Mouse (Mus musculus) liver, adult 2 months (tissue): ENCODE data around the gene Cgas. TPM values are rescaled to one million over a fixed set of nuclear protein-coding genes. Genes with fewer than 3 reads are reported as not detected.
A peak's percentile ranks its signal among the peaks of the same experiment; 100 is the strongest.

Experiments used
- DNase-seq: peaks from one replicate; pipeline ENCODE4 v3.0.0-alpha.2; 2011; ENCODE audit warnings: low read depth, low spot score; ENCODE audit errors: extremely low read depth
- H3K27ac ChIP-seq: fragments of 200-500 bp; replicated peaks from 2 replicates; pipeline ENCODE4 v1.5.1; 2012; ENCODE audit warnings: low read depth, mild to moderate bottlenecking, control low read depth, inconsistent platforms, low read length; ENCODE audit not compliant: insufficient read depth
- H3K27me3 ChIP-seq: fragments of 200-500 bp; 2 replicates; pipeline ENCODE4 v1.6.1; 2012; ENCODE audit warnings: mild to moderate bottlenecking, moderate library complexity, low read length, inconsistent platforms; ENCODE audit not compliant: control insufficient read depth, insufficient read depth
- H3K36me3 ChIP-seq: fragments of 200-500 bp; 2 replicates; pipeline ENCODE4 v1.6.1; 2012; ENCODE audit warnings: low read length, inconsistent platforms; ENCODE audit not compliant: control insufficient read depth, insufficient read depth
- H3K4me1 ChIP-seq: fragments of 200-500 bp; 2 replicates; pipeline ENCODE4 v1.6.1; 2011; ENCODE audit warnings: low read length; ENCODE audit not compliant: control insufficient read depth, insufficient read depth
- H3K4me3 ChIP-seq: fragments of 200-500 bp; 2 replicates; pipeline ENCODE4 v1.5.1; 2011; ENCODE audit warnings: low read depth, mild to moderate bottlenecking, control low read depth, low read length, moderate library complexity; ENCODE audit not compliant: insufficient read depth
- H3K79me2 ChIP-seq: fragments of 200-500 bp; 2 replicates; pipeline ENCODE4 v1.6.1; 2012; ENCODE audit warnings: inconsistent platforms, mild to moderate bottlenecking, low read length, moderate library complexity; ENCODE audit not compliant: control insufficient read depth, insufficient read depth
- H3K9ac ChIP-seq: fragments of 200-500 bp; 2 replicates; pipeline ENCODE4 v1.6.1; 2012; ENCODE audit warnings: low read depth, mild to moderate bottlenecking, control low read depth, inconsistent platforms, low read length
- CTCF ChIP-seq: fragments of 200-500 bp; IDR thresholded peaks from 2 replicates; pipeline ENCODE4 v1.5.1; 2011; ENCODE audit warnings: low read depth, low read length, control low read depth
- POLR2A ChIP-seq: fragments of 200-500 bp; IDR thresholded peaks from 2 replicates; pipeline ENCODE4 v1.6.1; 2011; ENCODE audit warnings: low read length, control low read depth; ENCODE audit not compliant: insufficient read depth; ENCODE audit errors: extremely low read depth
- WGBS: fragments of 180-500 bp; shearing (Covaris S2); methylation state at CpG from one replicate; pipeline ENCODE4 v1.1.7; 2018; 5-methylcytosine and 5-hydroxymethylcytosine counted together
- polyA plus RNA-seq: library from polyadenylated mRNA; depleted of rRNA; stranded (reverse); fragments of >200 nt; gene quantifications from 2 replicates; pipeline ENCODE4 v1.2.3, GENCODE M21; 2012
- total RNA-seq: library from RNA; depleted of rRNA; stranded (reverse); fragments of >200 nt; gene quantifications from 2 replicates; pipeline ENCODE4 v1.2.3, GENCODE M21; 2014

Cgas gene
- total and polyA plus RNA-seq, 2 experiments = 0.12 to 0.18 TPM

GRCm38 (mm10) chr9:78477021-78477551, 34.0 kb upstream of the Cgas start:
- peak; percentile 78 for DNase-seq
- H3K9ac ChIP-seq = no peak overlapping the region
- 5% methylated on average over 5 of the region's 5 CpGs for WGBS
- peaks cover 39% of the 10 kb centered on the region for H3K36me3 ChIP-seq
- no peak overlapping the region for H3K4me3 ChIP-seq
- H3K27me3 ChIP-seq = no peaks in the 10 kb centered on the region
- peaks cover 5% of the 10 kb centered on the region for H3K4me1 ChIP-seq
- H3K79me2 ChIP-seq = peaks cover 6% of the 10 kb centered on the region; the same call in 1 of the 2 replicates
- H3K27ac ChIP-seq = peak overlapping the region; percentile 45
- TF ChIP-seq CTCF (no peak), POLR2A (no peak)

GRCm38 (mm10) chr9:78476531-78477020, 33.5 kb upstream of the Cgas start:
- no peak overlapping the region for H3K4me3 ChIP-seq
- no peak for TF ChIP-seq CTCF
- no peak for TF ChIP-seq POLR2A
- no peak overlapping the region for H3K9ac ChIP-seq
- WGBS = 38% methylated on average over 1 of the region's 1 CpGs
- H3K36me3 ChIP-seq = peaks cover 39% of the 10 kb centered on the region
- H3K27ac ChIP-seq = peak overlapping the region; percentile 45
- H3K79me2 ChIP-seq = peaks cover 6% of the 10 kb centered on the region; the same call in 1 of the 2 replicates
- H3K4me1 ChIP-seq = peaks cover 5% of the 10 kb centered on the region
- peak; percentile 47 for DNase-seq
- no peaks in the 10 kb centered on the region for H3K27me3 ChIP-seq

- Histone ChIP-seq H3K4me3 (no peak overlapping the region), H3K27me3 (no peaks in the 10 kb centered on the region), H3K27ac (no peak overlapping the region), H3K4me1 (peaks cover 5% of the 10 kb centered on the region), H3K36me3 (peaks cover 41% of the 10 kb centered on the region), H3K9ac (no peak overlapping the region), H3K79me2 (peaks cover under 1% of the 10 kb centered on the region; the same call in 1 of the 2 replicates)
- WGBS = 86% methylated on average over 4 of the region's 4 CpGs
- TF ChIP-seq CTCF (no peak), POLR2A (no peak)
- peak; percentile 33 for DNase-seq
Measured at GRCm38 (mm10) chr9:78475873-78476272, 32.8 kb upstream of the Cgas start.

GRCm38 (mm10) chr9:78475383-78475780, 32.3 kb upstream of the Cgas start:
- no peak for DNase-seq
- 86% methylated on average over 2 of the region's 2 CpGs for WGBS
- no peak overlapping the region for H3K4me3 ChIP-seq
- H3K36me3 ChIP-seq = peaks cover 41% of the 10 kb centered on the region
- no peak for TF ChIP-seq CTCF
- TF ChIP-seq POLR2A = no peak
- H3K4me1 ChIP-seq = peaks cover 5% of the 10 kb centered on the region
- no peak overlapping the region for H3K27ac ChIP-seq
- H3K79me2 ChIP-seq = no peaks in the 10 kb centered on the region
- H3K27me3 ChIP-seq = no peaks in the 10 kb centered on the region
- no peak overlapping the region for H3K9ac ChIP-seq

- 83% methylated on average over 5 of the region's 5 CpGs for WGBS
Measured at GRCm38 (mm10) chr9:78474771-78475382, 31.8 kb upstream of the Cgas start.

GRCm38 (mm10) chr9:78474270-78474669, 31.2 kb upstream of the Cgas start:
- Histone ChIP-seq H3K4me3 (no peak overlapping the region), H3K4me1 (peaks cover 3% of the 10 kb centered on the region; the same call in 1 of the 2 replicates), H3K79me2 (no peaks in the 10 kb centered on the region), H3K27ac (no peak overlapping the region), H3K36me3 (peaks cover 32% of the 10 kb centered on the region), H3K27me3 (no peaks in the 10 kb centered on the region), H3K9ac (no peak overlapping the region)
- TF ChIP-seq POLR2A = no peak
- no peak for TF ChIP-seq CTCF
- WGBS = 86% methylated on average over 2 of the region's 2 CpGs
- no peak for DNase-seq

More at GRCm38 (mm10) chr9:78474771-78475382, 31.8 kb upstream of the Cgas start:
- peak; percentile 19 for DNase-seq
- Histone ChIP-seq H3K9ac (no peak overlapping the region), H3K27ac (no peak overlapping the region), H3K4me1 (peaks cover 5% of the 10 kb centered on the region), H3K27me3 (no peaks in the 10 kb centered on the region), H3K4me3 (no peak overlapping the region), H3K79me2 (no peaks in the 10 kb centered on the region), H3K36me3 (peaks cover 36% of the 10 kb centered on the region)
- TF ChIP-seq POLR2A (no peak), CTCF (no peak)
